Mouse (Mus musculus) liver, adult 2 months (tissue): ENCODE data around the gene Ppox. TPM values are rescaled to one million over a fixed set of nuclear protein-coding genes. Genes with fewer than 3 reads are reported as not detected.

Experiments used
- DNase-seq: peaks from one replicate; pipeline ENCODE4 v3.0.0-alpha.2; 2011; ENCODE audit warnings: low read depth, low spot score; ENCODE audit errors: extremely low read depth
- H3K27ac ChIP-seq: fragments of 200-500 bp; replicated peaks from 2 replicates; pipeline ENCODE4 v1.5.1; 2012; ENCODE audit warnings: low read depth, mild to moderate bottlenecking, control low read depth, inconsistent platforms, low read length; ENCODE audit not compliant: insufficient read depth
- H3K27me3 ChIP-seq: fragments of 200-500 bp; 2 replicates; pipeline ENCODE4 v1.6.1; 2012; ENCODE audit warnings: mild to moderate bottlenecking, moderate library complexity, low read length, inconsistent platforms; ENCODE audit not compliant: control insufficient read depth, insufficient read depth
- H3K36me3 ChIP-seq: fragments of 200-500 bp; 2 replicates; pipeline ENCODE4 v1.6.1; 2012; ENCODE audit warnings: low read length, inconsistent platforms; ENCODE audit not compliant: control insufficient read depth, insufficient read depth
- H3K4me1 ChIP-seq: fragments of 200-500 bp; 2 replicates; pipeline ENCODE4 v1.6.1; 2011; ENCODE audit warnings: low read length; ENCODE audit not compliant: control insufficient read depth, insufficient read depth
- H3K4me3 ChIP-seq: fragments of 200-500 bp; 2 replicates; pipeline ENCODE4 v1.5.1; 2011; ENCODE audit warnings: low read depth, mild to moderate bottlenecking, control low read depth, low read length, moderate library complexity; ENCODE audit not compliant: insufficient read depth
- H3K79me2 ChIP-seq: fragments of 200-500 bp; 2 replicates; pipeline ENCODE4 v1.6.1; 2012; ENCODE audit warnings: inconsistent platforms, mild to moderate bottlenecking, low read length, moderate library complexity; ENCODE audit not compliant: control insufficient read depth, insufficient read depth
- H3K9ac ChIP-seq: fragments of 200-500 bp; 2 replicates; pipeline ENCODE4 v1.6.1; 2012; ENCODE audit warnings: low read depth, mild to moderate bottlenecking, control low read depth, inconsistent platforms, low read length
- CTCF ChIP-seq: fragments of 200-500 bp; IDR thresholded peaks from 2 replicates; pipeline ENCODE4 v1.5.1; 2011; ENCODE audit warnings: low read depth, low read length, control low read depth
- POLR2A ChIP-seq: fragments of 200-500 bp; IDR thresholded peaks from 2 replicates; pipeline ENCODE4 v1.6.1; 2011; ENCODE audit warnings: low read length, control low read depth; ENCODE audit not compliant: insufficient read depth; ENCODE audit errors: extremely low read depth
- WGBS: fragments of 180-500 bp; shearing (Covaris S2); methylation state at CpG from one replicate; pipeline ENCODE4 v1.1.7; 2018; 5-methylcytosine and 5-hydroxymethylcytosine counted together
- polyA plus RNA-seq: library from polyadenylated mRNA; depleted of rRNA; stranded (reverse); fragments of >200 nt; gene quantifications from 2 replicates; pipeline ENCODE4 v1.2.3, GENCODE M21; 2012
- total RNA-seq: library from RNA; depleted of rRNA; stranded (reverse); fragments of >200 nt; gene quantifications from 2 replicates; pipeline ENCODE4 v1.2.3, GENCODE M21; 2014

Ppox gene
- total and polyA plus RNA-seq, 2 experiments = 11.0 to 31.2 TPM

DNA sequence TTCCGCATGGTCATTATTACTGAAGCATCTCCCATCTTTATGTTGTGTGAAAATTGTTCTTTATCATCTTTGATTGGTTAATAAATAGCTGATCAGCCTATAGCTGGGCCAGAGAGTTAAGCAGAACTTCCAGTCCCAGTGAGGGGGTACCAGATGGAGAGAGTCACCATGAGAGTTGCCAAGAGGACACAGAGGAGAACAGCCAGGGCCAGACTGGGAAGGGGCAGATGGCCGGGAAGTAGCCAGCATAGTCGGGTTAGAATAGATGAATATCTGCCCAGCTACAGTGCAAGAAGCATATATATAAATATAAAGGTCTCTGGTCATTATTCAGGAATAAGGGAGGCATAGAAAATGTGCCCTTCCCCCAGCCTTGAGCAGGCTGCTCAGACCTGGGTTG, 17.2 kb upstream of the Ppox start:
- Histone ChIP-seq H3K27me3 (no peaks in the 10 kb centered on the region), H3K4me1 (no peaks in the 10 kb centered on the region), H3K27ac (no peak overlapping the region), H3K79me2 (no peaks in the 10 kb centered on the region), H3K4me3 (no peak overlapping the region), H3K9ac (no peak overlapping the region), H3K36me3 (no peaks in the 10 kb centered on the region)
- WGBS = 72% methylated on average over 3 of the region's 3 CpGs
- no peak for TF ChIP-seq POLR2A
- TF ChIP-seq CTCF = no peak
- no peak for DNase-seq

DNA sequence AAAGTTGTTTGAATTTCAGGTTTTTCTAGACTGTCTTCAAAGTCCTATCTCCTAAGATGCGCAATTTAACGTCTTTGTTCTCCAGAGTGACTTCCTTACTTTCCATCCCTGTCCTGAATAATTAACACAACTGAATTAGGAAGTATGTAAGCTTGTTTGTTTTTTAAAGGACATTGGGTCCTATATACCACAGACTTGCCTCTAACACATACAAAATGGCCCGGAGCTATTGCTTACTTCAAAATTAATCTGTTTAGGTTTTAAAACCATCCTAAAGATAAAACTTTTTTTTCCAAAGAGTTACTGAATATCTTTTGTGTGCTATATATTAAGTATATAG, 14.0 kb upstream of the Ppox start:
- TF ChIP-seq CTCF (no peak), POLR2A (no peak)
- no peak for DNase-seq
- H3K79me2 ChIP-seq = peaks cover 6% of the 10 kb centered on the region; the same call in 1 of the 2 replicates
- H3K4me3 ChIP-seq = peak overlapping the region; percentile 84
- no peak overlapping the region for H3K9ac ChIP-seq
- H3K27me3 ChIP-seq = no peaks in the 10 kb centered on the region
- no peaks in the 10 kb centered on the region for H3K4me1 ChIP-seq
- H3K36me3 ChIP-seq = no peaks in the 10 kb centered on the region
- H3K27ac ChIP-seq = no peak overlapping the region
- WGBS = 11% methylated on average over 3 of the region's 3 CpGs

DNA sequence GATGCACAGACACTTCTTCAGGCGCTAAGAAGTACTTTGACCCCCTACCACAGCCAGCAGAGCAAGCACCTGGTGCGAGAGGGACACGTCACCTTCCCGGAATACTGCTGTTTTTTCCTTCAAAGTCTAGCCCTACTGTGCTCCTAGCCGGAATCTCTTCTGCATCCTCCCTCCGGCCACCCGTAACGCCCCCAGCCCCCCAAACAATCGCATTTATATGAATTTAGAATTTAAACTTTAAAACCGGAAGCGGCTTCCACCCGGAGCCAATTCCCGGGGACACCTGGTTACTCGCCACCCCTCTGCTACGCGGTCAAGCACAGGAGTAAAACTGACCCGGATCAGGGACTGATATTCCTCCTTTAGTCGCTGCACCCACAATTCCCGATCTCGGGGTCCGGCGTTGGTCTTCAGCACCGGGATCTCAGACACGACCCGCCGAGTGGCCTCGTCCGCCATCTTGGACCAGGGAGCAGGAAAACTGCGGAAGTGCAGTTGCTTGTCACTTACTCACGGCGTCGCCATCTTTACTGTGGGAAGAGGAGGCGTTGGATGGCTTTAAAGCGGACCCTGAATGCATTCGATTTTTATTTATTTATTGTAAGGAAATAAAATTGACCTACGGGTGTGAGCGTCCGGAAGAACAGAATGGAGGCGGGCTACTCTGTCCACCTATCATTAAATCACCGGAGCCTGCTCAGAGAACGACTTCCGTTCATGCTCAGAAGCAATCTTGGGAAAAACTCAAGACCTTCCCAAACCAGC, 13.5 kb upstream of the Ppox start, which contains the start of gene Ufc1:
TSS of gene Ufc1 (minus strand) at position 727 of the 765 bp plus-strand sequence.
- TF ChIP-seq POLR2A (0 out of 2 replicates have a peak, but pooled peaks have one; percentile 18), CTCF (no peak)
- Histone ChIP-seq H3K9ac (peak within 1 kb of the TSS; percentile 87), H3K27me3 (no peaks in the 10 kb centered on the region), H3K4me1 (no peaks in the 10 kb centered on the region), H3K4me3 (peak within 1 kb of the TSS; percentile 84), H3K79me2 (peaks cover 6% of the 10 kb centered on the region; the same call in 1 of the 2 replicates), H3K36me3 (peaks cover under 1% of the 10 kb centered on the region; the same call in 1 of the 2 replicates), H3K27ac (peak within 1 kb of the TSS; percentile 94)
- WGBS = under 1% methylated on average over 42 of the region's 42 CpGs
- DNase-seq = peak; percentile 91

DNA sequence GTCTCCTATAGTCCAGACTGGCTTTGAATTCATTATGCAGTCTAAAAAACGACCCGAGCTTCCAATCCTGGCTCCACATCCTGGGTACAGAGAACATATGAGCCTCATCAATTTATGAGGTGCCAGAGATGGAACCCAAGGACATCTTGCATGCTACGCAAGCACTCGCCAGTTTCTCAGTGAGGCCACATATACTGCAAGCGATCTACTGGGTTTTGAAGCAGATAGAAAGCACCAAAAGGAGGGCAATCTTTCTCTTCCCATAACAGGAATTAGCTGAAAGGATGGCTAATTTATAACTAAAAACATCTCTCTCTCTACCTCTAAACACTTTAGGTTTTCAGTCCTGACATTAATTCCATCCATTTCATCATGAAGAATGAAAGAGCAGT, 12.9 kb upstream of the Ppox start:
- H3K27ac ChIP-seq = peak overlapping the region; percentile 94

DNA sequence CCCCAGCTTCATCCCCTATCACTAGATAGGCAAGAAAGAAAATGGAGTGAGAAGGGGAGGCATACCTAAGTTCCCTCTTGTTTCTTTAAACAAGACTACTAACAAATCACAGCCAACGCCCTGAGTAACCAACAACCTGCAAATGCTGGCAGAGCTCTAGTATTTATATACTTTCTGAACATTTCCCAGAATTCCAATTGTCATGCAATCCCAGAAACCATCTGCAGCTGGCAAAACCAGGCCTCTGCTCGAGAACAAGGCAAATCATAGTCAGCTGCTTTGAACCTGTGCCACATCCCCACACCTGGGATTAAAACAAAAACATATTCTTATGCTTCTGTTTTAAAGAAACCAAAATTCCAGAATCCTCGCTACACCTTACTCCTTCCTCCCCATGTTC, 12.4 kb upstream of the Ppox start:
- Histone ChIP-seq H3K36me3 (peaks cover 10% of the 10 kb centered on the region), H3K9ac (no peak overlapping the region), H3K27me3 (no peaks in the 10 kb centered on the region), H3K27ac (no peak overlapping the region; the same call in 1 of the 2 replicates), H3K4me1 (no peaks in the 10 kb centered on the region), H3K4me3 (peak overlapping the region; percentile 84; the same call in 1 of the 2 replicates), H3K79me2 (peaks cover 6% of the 10 kb centered on the region; the same call in 1 of the 2 replicates)
- WGBS = 50% methylated on average over 3 of the region's 3 CpGs
- peak; percentile 53 for DNase-seq
- TF ChIP-seq POLR2A (no peak), CTCF (no peak)

More for the DNA sequence above, 12.9 kb upstream of the Ppox start:
- TF ChIP-seq POLR2A (no peak), CTCF (no peak)
- peak overlapping the region; percentile 84 for H3K4me3 ChIP-seq
- H3K36me3 ChIP-seq = peaks cover 6% of the 10 kb centered on the region; the same call in 1 of the 2 replicates
- peak overlapping the region; percentile 87 for H3K9ac ChIP-seq
- peaks cover 6% of the 10 kb centered on the region; the same call in 1 of the 2 replicates for H3K79me2 ChIP-seq
- no peaks in the 10 kb centered on the region for H3K4me1 ChIP-seq
- DNase-seq = no peak
- WGBS = 15% methylated on average over 5 of the region's 5 CpGs
- no peaks in the 10 kb centered on the region for H3K27me3 ChIP-seq

DNA sequence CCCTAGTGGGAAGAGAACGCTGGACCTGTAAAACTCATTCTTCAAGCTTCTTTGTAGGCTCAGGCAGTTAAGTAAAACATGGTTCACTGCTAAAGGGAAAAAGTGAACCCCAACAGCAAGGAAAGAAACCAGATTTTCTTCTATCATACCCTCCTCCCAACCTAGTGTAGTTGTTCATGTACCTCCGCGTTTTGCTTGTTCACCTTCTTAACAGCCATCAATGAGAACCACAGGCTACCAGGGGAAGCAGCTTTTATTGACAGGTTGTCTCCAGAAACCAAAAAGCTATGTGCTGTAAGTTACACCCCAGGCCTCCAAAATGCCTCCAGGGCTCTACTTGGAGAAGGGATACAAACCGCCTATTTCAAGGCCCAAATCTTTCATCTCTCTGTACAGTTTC, 7.3 kb upstream of the Ppox start:
- Histone ChIP-seq H3K79me2 (peaks cover 13% of the 10 kb centered on the region; the same call in 1 of the 2 replicates), H3K27me3 (no peaks in the 10 kb centered on the region), H3K4me3 (no peak overlapping the region), H3K36me3 (peaks cover 10% of the 10 kb centered on the region), H3K4me1 (peaks cover 3% of the 10 kb centered on the region), H3K27ac (no peak overlapping the region), H3K9ac (no peak overlapping the region)
- 66% methylated on average over 4 of the region's 4 CpGs for WGBS
- no peak for TF ChIP-seq POLR2A
- TF ChIP-seq CTCF = no peak
- no peak for DNase-seq
